24 mouse cellular contexts compared by ENCODE assay signal in the genomic region with DNA sequence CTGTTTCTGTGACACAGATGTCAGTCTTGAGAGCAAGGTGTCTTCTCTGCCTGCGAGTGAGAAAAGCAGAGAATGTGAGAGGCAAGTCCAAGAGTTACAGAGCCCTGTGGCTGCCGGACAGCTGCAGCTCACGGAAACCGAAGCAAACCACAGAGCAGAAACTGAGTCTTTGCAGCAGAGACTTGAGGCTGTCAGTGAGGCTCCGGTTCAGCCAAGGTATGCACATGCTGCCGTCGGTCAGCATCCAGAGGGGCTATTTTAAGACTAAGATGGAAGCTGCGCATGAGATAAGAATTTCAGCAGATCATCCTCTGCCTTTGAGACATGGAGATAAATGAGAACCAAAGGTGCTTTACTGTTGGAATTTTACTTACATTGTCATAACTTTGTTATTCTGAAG.
"Had no signal": no experiment of that assay in that cellular context is flagged by ENCODE, and none has a peak within 500 bp of the region (broad histone marks: within the 10 kb centered on the region; RNA-seq: fewer than 3 reads in every experiment).

No protein-coding gene starts in this region.

- H3K4me1 ChIP-seq: heart, embryonic 15.5 days; hindbrain, embryonic 10.5 days; hindbrain, embryonic 12.5 days; hindbrain, embryonic 15.5 days; kidney, embryonic 15.5 days; limb, embryonic 13.5 days; limb, embryonic 15.5 days; liver, embryonic 12.5 days had no signal

- H3K4me3 ChIP-seq: heart, embryonic 15.5 days; hindbrain, embryonic 10.5 days; hindbrain, embryonic 12.5 days; hindbrain, embryonic 15.5 days; kidney, embryonic 15.5 days; limb, embryonic 13.5 days; limb, embryonic 15.5 days; liver, embryonic 12.5 days had no signal

- H3K27ac ChIP-seq: heart, embryonic 15.5 days; hindbrain, embryonic 10.5 days; hindbrain, embryonic 12.5 days; hindbrain, embryonic 15.5 days; hindbrain, postnatal 0 days; kidney, embryonic 15.5 days; kidney, postnatal 0 days; limb, embryonic 13.5 days; limb, embryonic 15.5 days; liver, embryonic 12.5 days; liver, embryonic 14.5 days had no signal

- H3K9me3 ChIP-seq: heart, embryonic 15.5 days; hindbrain, embryonic 10.5 days; hindbrain, embryonic 12.5 days; hindbrain, embryonic 15.5 days; kidney, embryonic 15.5 days; limb, embryonic 13.5 days; limb, embryonic 15.5 days; liver, embryonic 12.5 days had no signal

- H3K27me3 ChIP-seq: heart, embryonic 15.5 days; hindbrain, embryonic 12.5 days; hindbrain, embryonic 15.5 days; kidney, embryonic 15.5 days; limb, embryonic 13.5 days; limb, embryonic 15.5 days; liver, embryonic 12.5 days had no signal

- H3K4me2 ChIP-seq: heart, embryonic 15.5 days; hindbrain, embryonic 12.5 days; hindbrain, embryonic 15.5 days; kidney, embryonic 15.5 days; limb, embryonic 13.5 days; limb, embryonic 15.5 days; liver, embryonic 12.5 days had no signal

- H3K9ac ChIP-seq: heart, embryonic 15.5 days; hindbrain, embryonic 12.5 days; hindbrain, embryonic 15.5 days; kidney, embryonic 15.5 days; limb, embryonic 13.5 days; limb, embryonic 15.5 days; liver, embryonic 12.5 days; liver, embryonic 14.5 days had no signal

- DNase-seq: gastrocnemius, postnatal 10 days; heart, adult 18-20 months; heart, postnatal 4 days; kidney, adult 11 months; kidney, adult 2 months; kidney, adult 9 months; kidney, postnatal 14 days; kidney, postnatal 36 days; layer of hippocampus, adult 9-11 months; layer of hippocampus, postnatal 36 days; left cerebral cortex, postnatal 4 days had no signal

- ATAC-seq: forebrain, embryonic 16.5 days; hindbrain, postnatal 0 days; intestine, embryonic 16.5 days; liver, embryonic 12.5 days had no signal
